Mouse (Mus musculus) lung, embryonic 16.5 days (tissue): ENCODE measurements around the gene Plet1. TPM values are rescaled to one million over a fixed set of nuclear protein-coding genes. Genes with fewer than 3 reads are reported as not detected.

Experiments
- ATAC-seq: fragments of 200-750 bp; cut with Nextera tagmentation; 2 replicates; pipeline ENCODE4 v1.8.0; 2017; ENCODE audit warnings: low read depth, mild to moderate bottlenecking, moderate library complexity
- H3K27ac ChIP-seq: fragments of 300-500 bp; sonication (generic); 2 replicates; pipeline ENCODE4 v1.5.1; 2014; ENCODE audit warnings: mild to moderate bottlenecking, control low read depth, low read length
- H3K27me3 ChIP-seq: fragments of 300-500 bp; sonication (generic); 2 replicates; pipeline ENCODE4 v1.6.1; 2014; ENCODE audit warnings: low read depth, low read length, mixed read lengths; ENCODE audit not compliant: control insufficient read depth, insufficient read depth
- H3K36me3 ChIP-seq: fragments of 300-500 bp; sonication (generic); 2 replicates; pipeline ENCODE4 v1.6.1; 2014; ENCODE audit warnings: low read length; ENCODE audit not compliant: control insufficient read depth, insufficient read depth
- H3K4me1 ChIP-seq: fragments of 300-500 bp; sonication (generic); replicated peaks from 2 replicates; pipeline ENCODE4 v1.6.1; 2014; ENCODE audit warnings: low read length, mixed read lengths; ENCODE audit not compliant: control insufficient read depth, insufficient read depth
- H3K4me2 ChIP-seq: fragments of 300-500 bp; sonication (generic); 2 replicates; pipeline ENCODE4 v1.6.1; 2014; ENCODE audit warnings: low read depth, low read length, control low read depth
- H3K4me3 ChIP-seq: fragments of 300-500 bp; sonication (generic); 2 replicates; pipeline ENCODE4 v1.5.1; 2014; ENCODE audit warnings: mild to moderate bottlenecking, low read length, control low read depth
- H3K9ac ChIP-seq: fragments of 300-500 bp; sonication (generic); 2 replicates; pipeline ENCODE4 v1.6.1; 2014; ENCODE audit warnings: low read length, control low read depth
- H3K9me3 ChIP-seq: fragments of 300-500 bp; sonication (generic); 2 replicates; pipeline ENCODE4 v1.6.1; 2016; ENCODE audit warnings: low read length; ENCODE audit not compliant: control insufficient read depth
- WGBS: fragments of 180-500 bp; shearing (Covaris S2); extraction: QIAGEN DNeasy Blood & Tissue Kit; methylation state at CpG from one replicate; pipeline ENCODE4 v1.1.7; 2014; 5-methylcytosine and 5-hydroxymethylcytosine counted together
- polyA plus RNA-seq: library from polyadenylated mRNA; unstranded; fragments of >200 nt; fragmentation: Nextera tagmentation; extraction: Ambion mirVana; gene quantifications from 2 replicates; pipeline ENCODE4 v1.2.1, GENCODE M21; 2015

Gene Plet1
- polyA plus RNA-seq, 1 experiment from 2014 or later = 4.1 TPM

DNA sequence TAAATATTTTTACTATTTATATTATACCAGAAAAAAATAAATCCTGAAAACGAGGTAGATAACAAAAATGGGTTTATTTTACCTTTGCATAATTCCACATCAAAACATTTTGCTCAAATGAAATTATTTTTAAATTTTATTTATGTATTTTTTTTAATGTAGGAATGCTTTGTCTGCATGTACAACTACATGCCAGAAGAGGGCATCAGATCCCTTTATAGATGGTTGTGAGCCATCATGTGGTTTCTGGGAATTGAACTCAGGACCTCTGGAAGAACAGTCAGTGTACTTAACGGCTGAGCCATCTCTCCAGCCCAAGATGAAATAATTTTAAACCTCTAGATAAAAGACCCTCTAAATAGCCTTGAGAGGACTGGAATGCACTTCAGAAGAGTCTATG is 27.2 kb downstream of the Plet1 start:
- WGBS = 41% methylated on average over 2 of the region's 2 CpGs
- Histone ChIP-seq H3K36me3 (no peaks in the 10 kb centered on the region), H3K4me2 (no peak overlapping the region), H3K27me3 (no peaks in the 10 kb centered on the region), H3K27ac (no peak overlapping the region), H3K4me1 (no peaks in the 10 kb centered on the region), H3K9ac (no peak overlapping the region), H3K4me3 (no peak overlapping the region), H3K9me3 (no peaks in the 10 kb centered on the region)
- ATAC-seq = no peak

DNA sequence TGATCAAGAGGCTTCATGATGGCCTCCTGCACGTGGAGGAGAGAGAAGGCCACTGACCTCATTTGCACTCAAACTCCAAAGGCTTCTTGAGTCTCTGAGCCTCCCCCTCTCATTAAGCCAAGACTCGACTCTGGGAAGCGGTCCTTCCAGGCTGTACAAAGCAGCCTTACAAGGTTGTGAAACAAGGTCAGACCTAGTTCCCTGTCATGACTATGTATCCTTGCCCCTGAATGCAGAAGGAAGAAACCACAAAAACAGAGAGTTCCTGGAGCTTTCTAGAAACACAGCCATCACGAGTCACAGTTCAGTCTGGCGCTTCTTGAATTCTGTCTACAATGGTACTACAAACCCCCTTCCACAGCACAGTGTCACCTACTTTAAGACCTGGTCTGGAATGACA is 28.2 kb downstream of the Plet1 start:
- Histone ChIP-seq H3K27me3 (no peaks in the 10 kb centered on the region), H3K4me3 (no peak overlapping the region), H3K27ac (no peak overlapping the region), H3K36me3 (no peaks in the 10 kb centered on the region), H3K4me1 (peaks cover 6% of the 10 kb centered on the region), H3K4me2 (no peak overlapping the region), H3K9ac (no peak overlapping the region), H3K9me3 (no peaks in the 10 kb centered on the region)
- WGBS = 70% methylated on average over 5 of the region's 5 CpGs
- ATAC-seq = no peak

DNA sequence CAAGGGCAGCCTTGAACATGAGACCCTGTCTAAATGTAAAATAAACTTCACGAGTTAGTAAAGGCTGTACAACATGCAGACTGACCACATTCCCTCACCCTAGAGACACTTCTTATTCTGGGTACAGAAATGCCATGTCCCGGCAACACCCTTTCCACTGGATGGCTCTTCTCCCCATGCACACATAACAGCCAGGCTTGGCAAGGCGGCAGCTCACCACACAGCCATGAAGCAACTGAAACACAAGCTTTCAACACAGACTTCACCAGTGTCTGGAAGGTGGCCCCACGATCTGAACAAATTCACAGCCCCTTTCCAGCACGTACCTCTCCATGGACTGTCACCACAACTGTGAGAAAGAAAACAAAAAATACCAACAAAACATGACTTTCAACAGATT is 30.6 kb downstream of the Plet1 start:
- WGBS = 84% methylated on average over 5 of the region's 5 CpGs
- H3K4me2 ChIP-seq = no peak overlapping the region
- H3K4me3 ChIP-seq = no peak overlapping the region

DNA sequence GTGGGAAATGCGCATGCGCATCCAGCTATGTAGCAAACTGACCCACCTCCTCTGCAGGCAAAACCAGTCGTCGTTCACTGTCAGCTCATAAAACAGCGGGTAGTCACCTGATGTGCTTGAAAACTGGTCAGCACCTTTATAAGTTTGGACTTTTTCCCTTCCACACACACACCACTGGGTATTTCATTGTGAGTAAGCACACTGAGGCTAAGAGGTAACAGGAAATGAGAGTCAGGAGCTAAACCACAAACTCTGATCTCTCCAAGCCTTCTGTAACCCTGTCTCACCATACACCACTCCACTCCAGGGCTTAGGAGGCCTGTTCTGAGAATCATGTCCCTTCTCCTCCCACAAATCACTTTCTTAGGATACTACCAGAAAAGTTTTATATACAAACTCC is 31.3 kb downstream of the Plet1 start:
- WGBS = 73% methylated on average over 5 of the region's 5 CpGs
- no peak overlapping the region for H3K27ac ChIP-seq
- no peak overlapping the region for H3K4me3 ChIP-seq
- no peaks in the 10 kb centered on the region for H3K27me3 ChIP-seq
- peaks cover 11% of the 10 kb centered on the region for H3K4me1 ChIP-seq
- H3K36me3 ChIP-seq = no peaks in the 10 kb centered on the region
- H3K9ac ChIP-seq = no peak overlapping the region
- no peaks in the 10 kb centered on the region for H3K9me3 ChIP-seq
- ATAC-seq = no peak
- H3K4me2 ChIP-seq = no peak overlapping the region

More for the DNA sequence above, 30.6 kb downstream of the Plet1 start:
- no peaks in the 10 kb centered on the region for H3K9me3 ChIP-seq
- no peak for ATAC-seq
- no peaks in the 10 kb centered on the region for H3K27me3 ChIP-seq
- H3K9ac ChIP-seq = no peak overlapping the region
- no peaks in the 10 kb centered on the region for H3K36me3 ChIP-seq
- H3K27ac ChIP-seq = no peak overlapping the region
- H3K4me1 ChIP-seq = peaks cover 11% of the 10 kb centered on the region

DNA sequence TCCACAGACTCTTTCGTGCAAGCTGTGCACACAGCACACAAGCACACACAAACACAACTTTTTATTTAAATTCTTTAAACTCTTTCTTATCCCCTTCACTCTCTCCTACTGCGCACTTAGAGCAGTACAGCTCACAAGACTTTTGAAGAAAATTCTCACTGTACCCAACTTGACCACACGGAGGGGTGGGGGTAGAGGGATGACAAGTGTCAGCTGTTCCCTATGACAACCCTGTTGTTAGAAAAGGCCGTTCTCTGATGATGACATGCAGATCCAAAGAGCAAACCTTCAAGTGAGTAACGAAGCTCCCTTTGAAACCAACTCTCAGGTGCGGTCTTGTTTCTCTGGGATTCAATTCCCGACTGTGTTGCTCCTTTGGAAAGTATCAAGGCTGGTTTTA is 33.5 kb downstream of the Plet1 start:
- H3K36me3 ChIP-seq = no peaks in the 10 kb centered on the region
- H3K4me1 ChIP-seq = peaks cover 11% of the 10 kb centered on the region
- H3K27me3 ChIP-seq = no peaks in the 10 kb centered on the region
- no peak overlapping the region for H3K27ac ChIP-seq
- H3K9ac ChIP-seq = peak overlapping the region; percentile 79
- peak overlapping the region; percentile 83 for H3K4me3 ChIP-seq
- H3K4me2 ChIP-seq = peak overlapping the region; percentile 80
- peak; percentile 6; the same call in 1 of the 2 replicates for ATAC-seq
- 34% methylated on average over 7 of the region's 7 CpGs for WGBS
- H3K9me3 ChIP-seq = no peaks in the 10 kb centered on the region

DNA sequence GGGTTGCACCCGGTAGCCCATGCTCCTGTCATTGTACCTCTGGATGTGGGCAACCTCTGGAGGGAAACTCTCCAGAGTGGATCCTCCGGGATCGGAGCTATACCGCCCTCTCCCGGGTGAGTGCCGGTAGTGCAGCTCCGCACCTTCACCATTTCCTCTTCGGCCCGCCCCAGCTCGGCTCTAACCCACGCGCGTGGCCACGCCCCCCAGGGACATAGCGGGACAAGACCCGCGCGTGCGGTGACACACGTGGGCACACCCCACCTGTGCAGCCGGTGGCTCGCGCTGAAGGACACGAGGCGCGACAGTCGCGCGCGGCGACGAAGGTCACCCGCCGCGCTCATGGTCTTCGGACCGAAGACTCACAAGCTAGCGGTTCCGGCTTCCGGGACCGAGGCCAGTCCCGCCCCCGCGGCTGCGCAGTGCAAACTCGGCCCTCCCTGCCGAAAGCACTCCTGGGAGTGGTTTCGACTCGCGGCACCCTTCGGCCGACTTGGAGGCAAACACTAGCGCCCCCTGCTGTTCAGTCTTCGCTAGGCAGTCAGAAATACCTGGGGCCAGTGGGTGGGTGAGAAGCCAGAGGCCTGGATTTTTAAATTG is 34.1 kb downstream of the Plet1 start, which contains the start of gene Pts:
Gene Pts, minus strand, starts transcription at position 432 of the 600 bp plus-strand sequence.
- ATAC-seq = peak; percentile 99
- under 1% methylated on average over 53 of the region's 54 CpGs for WGBS
- no peaks in the 10 kb centered on the region for H3K36me3 ChIP-seq
- H3K4me3 ChIP-seq = peak within 1 kb of the TSS; percentile 83
- H3K27me3 ChIP-seq = no peaks in the 10 kb centered on the region
- H3K9ac ChIP-seq = peak within 1 kb of the TSS; percentile 79
- H3K4me1 ChIP-seq = peaks cover 11% of the 10 kb centered on the region
- peak within 1 kb of the TSS; percentile 80 for H3K4me2 ChIP-seq
- H3K9me3 ChIP-seq = no peaks in the 10 kb centered on the region
- peak within 1 kb of the TSS; percentile 62; the same call in 1 of the 2 replicates for H3K27ac ChIP-seq

DNA sequence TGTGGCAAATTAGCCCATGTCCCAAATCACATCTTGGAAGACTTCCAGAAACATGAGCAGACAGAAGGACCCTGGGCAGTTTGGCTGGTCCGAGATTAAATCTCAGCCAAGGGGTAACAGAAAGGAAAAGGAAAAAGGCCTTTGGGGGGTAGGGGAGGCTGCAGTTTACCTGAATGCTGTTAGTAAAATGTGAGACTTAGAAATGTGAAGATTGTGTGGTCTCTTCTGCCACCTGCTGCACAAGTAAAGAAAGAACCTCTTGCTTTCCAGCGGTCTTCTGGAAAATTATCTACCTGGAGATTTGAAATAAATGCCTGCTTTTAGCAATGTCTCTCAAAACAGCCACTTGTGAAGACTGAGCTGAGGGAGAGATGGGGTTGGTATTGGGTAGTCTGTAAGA is 36.6 kb downstream of the Plet1 start:
- Histone ChIP-seq H3K27me3 (no peaks in the 10 kb centered on the region), H3K4me3 (no peak overlapping the region), H3K4me1 (peaks cover 11% of the 10 kb centered on the region), H3K9ac (no peak overlapping the region), H3K9me3 (no peaks in the 10 kb centered on the region), H3K27ac (no peak overlapping the region), H3K4me2 (no peak overlapping the region), H3K36me3 (no peaks in the 10 kb centered on the region)
- 19% methylated on average over 2 of the region's 2 CpGs for WGBS
- no peak for ATAC-seq

DNA sequence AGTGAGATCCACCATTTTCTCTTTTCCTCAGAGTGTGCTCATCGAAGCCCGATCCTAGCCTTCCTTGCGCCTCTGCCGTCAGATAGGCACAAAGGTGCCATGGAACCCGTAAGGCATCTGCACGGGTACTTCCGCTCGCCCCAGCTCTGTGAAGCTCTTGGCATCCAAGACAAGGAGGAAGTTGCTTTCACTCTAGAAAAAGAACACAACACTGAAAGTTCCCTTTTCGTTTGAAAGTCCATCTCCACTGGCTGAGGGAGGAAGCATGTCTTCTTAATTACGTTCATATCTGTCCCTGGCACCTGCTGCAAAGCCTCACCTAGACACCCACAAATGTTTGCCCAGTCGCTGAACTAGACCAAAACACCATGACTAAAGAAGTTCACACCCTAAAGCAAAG is 39.0 kb downstream of the Plet1 start:
- ATAC-seq = no peak
- no peak overlapping the region for H3K4me2 ChIP-seq
- no peaks in the 10 kb centered on the region for H3K9me3 ChIP-seq
- no peak overlapping the region for H3K4me3 ChIP-seq
- 72% methylated on average over 11 of the region's 11 CpGs for WGBS
- H3K27ac ChIP-seq = no peak overlapping the region
- no peaks in the 10 kb centered on the region for H3K27me3 ChIP-seq
- H3K9ac ChIP-seq = no peak overlapping the region
- H3K36me3 ChIP-seq = no peaks in the 10 kb centered on the region
- H3K4me1 ChIP-seq = no peaks in the 10 kb centered on the region

DNA sequence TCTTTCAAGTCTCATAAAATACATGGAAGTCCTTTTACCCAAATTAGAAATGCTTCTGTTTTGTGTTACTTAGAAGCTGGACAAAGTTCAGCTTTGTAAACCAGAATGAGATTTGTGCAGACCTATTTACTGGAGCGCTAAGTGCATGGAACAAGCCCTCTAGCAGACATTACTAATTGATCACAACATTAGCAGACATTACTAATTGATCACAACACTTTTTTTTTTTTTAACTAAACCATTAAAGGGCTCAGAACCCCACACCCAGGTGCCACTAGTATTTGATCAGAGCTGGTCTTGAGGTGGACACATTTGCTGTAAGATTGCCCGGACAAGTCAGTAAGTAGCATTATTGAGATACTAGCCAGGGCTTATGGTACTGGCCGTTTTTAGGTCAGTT is 39.5 kb downstream of the Plet1 start:
- Histone ChIP-seq H3K27me3 (no peaks in the 10 kb centered on the region), H3K9me3 (no peaks in the 10 kb centered on the region), H3K27ac (no peak overlapping the region), H3K4me2 (no peak overlapping the region), H3K9ac (no peak overlapping the region), H3K4me1 (no peaks in the 10 kb centered on the region), H3K4me3 (no peak overlapping the region), H3K36me3 (no peaks in the 10 kb centered on the region)
- WGBS = 69% methylated on average over 3 of the region's 3 CpGs
- ATAC-seq = no peak

DNA sequence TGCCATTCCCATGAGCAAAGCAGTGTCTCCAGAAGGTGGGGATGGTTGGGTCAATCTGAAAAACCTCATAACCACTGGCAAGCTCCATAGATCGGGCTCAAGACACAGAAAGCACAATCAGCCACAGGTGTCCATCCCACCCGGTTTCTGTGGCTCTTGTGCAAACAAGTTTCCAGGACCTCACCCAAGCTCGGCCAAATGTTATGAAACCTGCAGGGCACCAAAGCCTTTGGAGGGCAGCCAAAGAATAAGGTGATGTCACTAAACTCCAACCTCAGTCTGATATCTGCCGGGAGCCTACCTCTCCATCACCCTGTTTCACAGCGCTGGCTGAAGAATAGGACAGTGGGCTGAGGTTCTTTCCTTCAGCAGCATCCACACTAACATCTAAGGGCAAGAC is 41.6 kb downstream of the Plet1 start:
- ATAC-seq = no peak
- Histone ChIP-seq H3K27ac (no peak overlapping the region), H3K4me3 (no peak overlapping the region), H3K27me3 (no peaks in the 10 kb centered on the region), H3K36me3 (no peaks in the 10 kb centered on the region), H3K9ac (no peak overlapping the region), H3K9me3 (no peaks in the 10 kb centered on the region), H3K4me2 (no peak overlapping the region), H3K4me1 (no peaks in the 10 kb centered on the region)
- WGBS = 56% methylated on average over 5 of the region's 5 CpGs
